Mouse (Mus musculus) ES-E14 (cell line): Measurements from ENCODE around the gene Dchs1.

ENCODE experiments used
- CHD2 ChIP-seq: IDR thresholded peaks from 2 replicates; pipeline ENCODE4 v1.6.1; 2014; ENCODE audit warnings: mild to moderate bottlenecking, low read depth, low read length, inconsistent platforms
- HCFC1 ChIP-seq: IDR thresholded peaks from 2 replicates; pipeline ENCODE4 v1.6.1; 2012; ENCODE audit warnings: low read length, inconsistent platforms, borderline replicate concordance; ENCODE audit not compliant: insufficient read depth
- MAFK ChIP-seq: IDR thresholded peaks from 2 replicates; pipeline ENCODE4 v1.6.1; 2014; ENCODE audit warnings: mild to moderate bottlenecking, low read depth, low read length, inconsistent platforms; ENCODE audit not compliant: insufficient read depth
- ZC3H11A ChIP-seq: IDR thresholded peaks from 2 replicates; pipeline ENCODE4 v1.6.1; 2012; ENCODE audit warnings: low read depth, mild to moderate bottlenecking, inconsistent platforms, low read length, borderline replicate concordance
- ZNF384 ChIP-seq: IDR thresholded peaks from 2 replicates; pipeline ENCODE4 v1.6.1; 2012; ENCODE audit warnings: low read depth, low read length, inconsistent platforms

GRCm38 (mm10) chr7:105740089-105740795 is 47.2 kb downstream of the Dchs1 start:
- TF ChIP-seq CHD2 (no peak), ZNF384 (no peak), HCFC1 (no peak), ZC3H11A (no peak), MAFK (no peak)
